Mouse (Mus musculus): ENCODE results near the gene Ccdc103. TPM values are rescaled to one million over a fixed set of nuclear protein-coding genes. Genes with fewer than 3 reads are reported as not detected.

Ccdc103 gene
- polyA plus RNA-seq (2012; rRNA removed), result 0.12 TPM in 1 of 2 replicates, not detected in the other

DNA sequence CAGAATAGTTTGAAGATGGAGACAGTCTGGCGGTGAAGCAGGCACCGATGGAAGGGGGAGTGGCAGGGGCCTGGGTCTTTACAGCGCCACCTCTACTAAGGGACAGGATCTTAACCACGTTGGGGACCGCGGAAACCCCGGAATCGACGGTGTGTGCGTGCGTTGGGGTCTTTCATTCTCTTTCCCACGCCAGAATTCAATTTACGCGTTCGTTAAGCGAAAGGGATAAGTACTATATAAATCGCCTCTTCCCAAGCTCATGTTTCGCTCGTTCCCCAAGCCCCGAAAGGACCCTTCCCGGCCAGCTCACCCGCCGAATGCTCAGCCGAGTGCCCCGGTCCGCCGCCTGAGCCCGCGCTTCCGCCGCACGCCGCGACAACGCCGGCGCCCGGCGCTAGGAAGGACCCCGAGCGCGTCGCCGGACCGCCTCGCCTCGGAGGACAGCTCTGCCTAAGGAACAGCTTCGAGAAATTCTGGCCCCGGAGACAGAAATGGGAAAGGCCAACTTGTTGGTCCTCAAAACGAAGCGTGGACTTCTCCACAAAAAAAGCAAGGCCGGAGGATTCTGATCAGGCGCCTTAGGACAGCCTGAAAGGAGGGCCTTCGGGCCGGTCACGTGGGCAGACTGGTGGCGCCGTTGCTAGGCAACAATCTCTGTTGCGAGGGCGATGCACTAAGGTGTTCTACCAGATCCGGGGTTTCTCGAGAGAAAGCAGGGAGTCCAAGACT lies at the start of gene Ccdc103, which contains the start of gene Eftud2:
Ccdc103 (plus strand) TSS at position 620 of the 729 bp plus-strand sequence.
Eftud2 (minus strand) TSS at position 401 of the 729 bp plus-strand sequence.
- Histone ChIP-seq H3K36me3 (ENCODE audit: control insufficient read depth, insufficient read depth, low read length) (peaks cover 5% of the 10 kb centered on the region; the same call in 1 of the 2 replicates), H3K4me3 (ENCODE audit: extremely low read depth, insufficient read depth, insufficient read length) (peak within 1 kb of the TSS; percentile 71), H3K4me1 (ENCODE audit: control insufficient read depth, insufficient read depth, insufficient read length) (no peaks in the 10 kb centered on the region; the same call in 1 of the 2 replicates), H3K27ac (ENCODE audit: insufficient read depth, low read length) (peak within 1 kb of the TSS; percentile 93), H3K27me3 (ENCODE audit: control insufficient read depth, insufficient read depth, low read length) (no peaks in the 10 kb centered on the region)
- WGBS, result under 1% methylated on average over 62 of the region's 62 CpGs
- DNase-seq (ENCODE audit: low read depth in 1 of 2, low spot score in 2 of 2), result peak; percentile 87 to 90
- TF ChIP-seq POLR2A (IDR thresholded peaks at IDR 0.05; ENCODE audit: low read depth, low read length) (peak; percentile 69), CTCF (IDR thresholded peaks at IDR 0.05; ENCODE audit: extremely low read depth, insufficient read depth, insufficient read length, insufficient replicate concordance) (no peak)

DNA sequence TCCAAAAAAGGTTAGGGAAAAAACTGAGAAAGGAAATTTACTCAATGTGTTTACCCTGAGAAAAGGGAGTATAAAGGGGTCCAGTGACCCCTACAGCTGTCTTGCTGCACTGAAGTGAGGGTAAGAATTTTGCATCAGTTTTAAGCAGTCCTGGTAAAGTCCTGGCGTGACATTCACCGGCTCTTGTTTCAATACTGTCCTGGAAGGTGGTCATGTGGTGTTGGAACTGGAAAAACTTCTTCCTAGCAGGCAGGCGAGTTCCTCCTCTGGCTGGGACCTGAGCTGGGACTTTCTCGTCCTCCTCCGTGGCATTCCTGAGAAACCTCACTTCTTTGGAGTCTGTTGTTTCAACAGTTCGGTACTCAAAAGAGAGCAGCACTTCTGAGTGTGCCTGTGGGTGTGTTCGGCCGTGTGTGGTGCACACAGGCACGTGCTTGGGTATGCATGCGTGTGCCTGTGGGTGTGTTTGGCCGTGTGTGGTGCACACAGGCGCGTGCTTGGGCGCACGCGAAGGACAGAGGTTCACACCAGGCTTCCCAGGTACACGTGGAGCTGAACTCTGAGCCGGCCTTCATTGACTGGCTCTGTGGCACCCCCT lies 48.2 kb upstream of the Ccdc103 start:
- H3K27me3 ChIP-seq (ENCODE audit: control insufficient read depth, insufficient read depth, low read length), result no peaks in the 10 kb centered on the region
- no peak for DNase-seq (ENCODE audit: low read depth in 1 of 2, low spot score in 2 of 2)
- no peak overlapping the region for H3K4me3 ChIP-seq (ENCODE audit: extremely low read depth, insufficient read depth, insufficient read length)
- no peaks in the 10 kb centered on the region for H3K4me1 ChIP-seq (ENCODE audit: control insufficient read depth, insufficient read depth, insufficient read length)
- TF ChIP-seq POLR2A (IDR thresholded peaks at IDR 0.05; ENCODE audit: low read depth, low read length) (no peak), CTCF (IDR thresholded peaks at IDR 0.05; ENCODE audit: extremely low read depth, insufficient read depth, insufficient read length, insufficient replicate concordance) (no peak)
- no peak overlapping the region for H3K27ac ChIP-seq (ENCODE audit: insufficient read depth, low read length)
- WGBS, result 78% methylated on average over 18 of the region's 18 CpGs
- H3K36me3 ChIP-seq (ENCODE audit: control insufficient read depth, insufficient read depth, low read length), result peaks cover 2% of the 10 kb centered on the region

DNA sequence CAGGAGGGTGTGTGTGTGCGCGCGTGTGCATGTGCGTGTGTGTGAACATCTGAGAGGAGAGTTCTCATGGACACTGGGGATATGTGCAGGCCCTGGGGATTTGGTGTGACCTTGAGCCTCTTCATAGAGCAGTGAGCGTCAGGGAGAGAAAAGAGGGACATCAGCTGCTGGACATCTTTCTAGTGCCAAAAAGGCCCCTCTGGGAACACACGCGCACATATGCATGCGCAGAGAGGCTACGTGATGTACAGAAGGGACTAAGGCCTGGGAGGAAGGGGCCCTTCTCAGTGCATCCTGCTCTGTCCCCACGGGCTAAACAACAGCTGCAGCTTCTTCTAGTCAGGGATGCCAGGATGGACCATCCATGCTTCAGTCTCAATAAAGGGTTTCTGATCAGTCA lies 46.8 kb upstream of the Ccdc103 start:
- no peak for DNase-seq (ENCODE audit: low read depth in 1 of 2, low spot score in 2 of 2)
- Histone ChIP-seq H3K27ac (ENCODE audit: insufficient read depth, low read length) (no peak overlapping the region), H3K27me3 (ENCODE audit: control insufficient read depth, insufficient read depth, low read length) (no peaks in the 10 kb centered on the region), H3K36me3 (ENCODE audit: control insufficient read depth, insufficient read depth, low read length) (peaks cover 15% of the 10 kb centered on the region), H3K4me3 (ENCODE audit: extremely low read depth, insufficient read depth, insufficient read length) (no peak overlapping the region), H3K4me1 (ENCODE audit: control insufficient read depth, insufficient read depth, insufficient read length) (no peaks in the 10 kb centered on the region)
- 89% methylated on average over 10 of the region's 10 CpGs for WGBS
- no peak for TF ChIP-seq POLR2A (IDR thresholded peaks at IDR 0.05; ENCODE audit: low read depth, low read length)
- no peak for TF ChIP-seq CTCF (IDR thresholded peaks at IDR 0.05; ENCODE audit: extremely low read depth, insufficient read depth, insufficient read length, insufficient replicate concordance)

GRCm38 (mm10) chr11:102835549-102835948 lies 45.5 kb upstream of the Ccdc103 start, which contains the start of gene Higd1b:
Higd1b (plus strand) TSS chr11:102835849.
- H3K4me3 ChIP-seq (ENCODE audit: extremely low read depth, insufficient read depth, insufficient read length), result no peak within 1 kb of the TSS
- DNase-seq (ENCODE audit: low read depth in 1 of 2, low spot score in 2 of 2), result no peak
- 75% methylated on average over 4 of the region's 4 CpGs for WGBS
- H3K4me1 ChIP-seq (ENCODE audit: control insufficient read depth, insufficient read depth, insufficient read length), result no peaks in the 10 kb centered on the region
- H3K27ac ChIP-seq (ENCODE audit: insufficient read depth, low read length), result no peak within 1 kb of the TSS
- TF ChIP-seq CTCF (IDR thresholded peaks at IDR 0.05; ENCODE audit: extremely low read depth, insufficient read depth, insufficient read length, insufficient replicate concordance) (no peak), POLR2A (IDR thresholded peaks at IDR 0.05; ENCODE audit: low read depth, low read length) (no peak)
- peaks cover 26% of the 10 kb centered on the region for H3K36me3 ChIP-seq (ENCODE audit: control insufficient read depth, insufficient read depth, low read length)
- no peaks in the 10 kb centered on the region for H3K27me3 ChIP-seq (ENCODE audit: control insufficient read depth, insufficient read depth, low read length)

- 92% methylated on average over 9 of the region's 9 CpGs for WGBS
- no peaks in the 10 kb centered on the region for H3K27me3 ChIP-seq (ENCODE audit: control insufficient read depth, insufficient read depth, low read length)
- DNase-seq (ENCODE audit: low read depth in 1 of 2, low spot score in 2 of 2), result no peak
- no peak for TF ChIP-seq POLR2A (IDR thresholded peaks at IDR 0.05; ENCODE audit: low read depth, low read length)
- TF ChIP-seq CTCF (IDR thresholded peaks at IDR 0.05; ENCODE audit: extremely low read depth, insufficient read depth, insufficient read length, insufficient replicate concordance), result no peak
- no peak overlapping the region for H3K4me3 ChIP-seq (ENCODE audit: extremely low read depth, insufficient read depth, insufficient read length)
- peaks cover 29% of the 10 kb centered on the region for H3K36me3 ChIP-seq (ENCODE audit: control insufficient read depth, insufficient read depth, low read length)
- no peaks in the 10 kb centered on the region for H3K4me1 ChIP-seq (ENCODE audit: control insufficient read depth, insufficient read depth, insufficient read length)
- no peak overlapping the region for H3K27ac ChIP-seq (ENCODE audit: insufficient read depth, low read length)
Observed at GRCm38 (mm10) chr11:102836146-102836545, 44.9 kb upstream of the Ccdc103 start.

- no peak overlapping the region for H3K27ac ChIP-seq (ENCODE audit: insufficient read depth, low read length)
- TF ChIP-seq CTCF (IDR thresholded peaks at IDR 0.05; ENCODE audit: extremely low read depth, insufficient read depth, insufficient read length, insufficient replicate concordance) (no peak), POLR2A (IDR thresholded peaks at IDR 0.05; ENCODE audit: low read depth, low read length) (no peak)
- 90% methylated on average over 1 of the region's 1 CpGs for WGBS
- peaks cover 37% of the 10 kb centered on the region for H3K36me3 ChIP-seq (ENCODE audit: control insufficient read depth, insufficient read depth, low read length)
- DNase-seq (ENCODE audit: low read depth in 1 of 2, low spot score in 2 of 2), result no peak
- no peaks in the 10 kb centered on the region for H3K27me3 ChIP-seq (ENCODE audit: control insufficient read depth, insufficient read depth, low read length)
- no peak overlapping the region for H3K4me3 ChIP-seq (ENCODE audit: extremely low read depth, insufficient read depth, insufficient read length)
- no peaks in the 10 kb centered on the region for H3K4me1 ChIP-seq (ENCODE audit: control insufficient read depth, insufficient read depth, insufficient read length)
Observed at GRCm38 (mm10) chr11:102837385-102837784, 43.6 kb upstream of the Ccdc103 start.
